Mouse (Mus musculus): ENCODE data around the gene Trim2. TPM values are rescaled to one million over a fixed set of nuclear protein-coding genes. Genes with fewer than 3 reads are reported as not detected.
A peak's percentile ranks its signal among the peaks of the same experiment; 100 is the strongest.

Trim2 gene
- total RNA-seq, 2 experiments from 2014 or later: 2.7 to 3.3 TPM

- intact Hi-C loops (cut with DNase I): loop anchor here (5.0 kb wide), 1 partner anchor 210 kb away; no protein-coding TSS in a partner anchor
- no peak for DNase-seq
These were observed 148.9 kb downstream of the Trim2 start for GRCm38 (mm10) chr3:84157559-84158350.

GRCm38 (mm10) chr3:84157011-84157410, 149.7 kb downstream of the Trim2 start:
- DNase-seq: no peak
- intact Hi-C loops (cut with DNase I): loop anchor here (5.0 kb wide), 1 partner anchor 210 kb away; no protein-coding TSS in a partner anchor

GRCm38 (mm10) chr3:84156105-84156504, 150.6 kb downstream of the Trim2 start:
- intact Hi-C loops (cut with DNase I): loop anchor here (5.0 kb wide), 1 partner anchor 209 kb away; no protein-coding TSS in a partner anchor
- DNase-seq: no peak

- peak; percentile 98 to 99 for DNase-seq
- intact Hi-C loops (cut with DNase I): loop anchor here (5.0 kb wide), 1 partner anchor 208 kb away; no protein-coding TSS in a partner anchor
These were observed 151.1 kb downstream of the Trim2 start, which contains the start of gene Mnd1 for GRCm38 (mm10) chr3:84155558-84156006. Gene Mnd1 (minus strand): TSS chr3:84155786.

GRCm38 (mm10) chr3:84155146-84155545, 151.5 kb downstream of the Trim2 start:
- intact Hi-C loops (cut with DNase I): loop anchor here (5.0 kb wide), 1 partner anchor 208 kb away; no protein-coding TSS in a partner anchor
- no peak for DNase-seq

GRCm38 (mm10) chr3:84154721-84155141, 151.9 kb downstream of the Trim2 start:
- no peak for DNase-seq
- intact Hi-C loops (cut with DNase I): loop anchor here (5.0 kb wide), 1 partner anchor 207 kb away; no protein-coding TSS in a partner anchor

- DNase-seq: no peak
- intact Hi-C loops (cut with DNase I): no loop called here
These were observed 156.8 kb downstream of the Trim2 start for GRCm38 (mm10) chr3:84149831-84150230.

GRCm38 (mm10) chr3:84140947-84141346, 165.7 kb downstream of the Trim2 start:
- intact Hi-C loops (cut with DNase I): no loop called here
- no peak for DNase-seq

GRCm38 (mm10) chr3:84136509-84136908, 170.2 kb downstream of the Trim2 start:
- DNase-seq: no peak
- intact Hi-C loops (cut with DNase I): no loop called here

GRCm38 (mm10) chr3:84135933-84136332, 170.7 kb downstream of the Trim2 start:
- DNase-seq: no peak
- intact Hi-C loops (cut with DNase I): no loop called here

- intact Hi-C loops (cut with DNase I): no loop called here
These were observed 171.3 kb downstream of the Trim2 start for GRCm38 (mm10) chr3:84135387-84135786.

GRCm38 (mm10) chr3:84131369-84131768, 175.3 kb downstream of the Trim2 start:
- intact Hi-C loops (cut with DNase I): no loop called here
- no peak for DNase-seq

More at GRCm38 (mm10) chr3:84135387-84135786, 171.3 kb downstream of the Trim2 start:
- no peak for DNase-seq

- intact Hi-C loops (cut with DNase I): no loop called here
- DNase-seq: no peak
These were observed 175.9 kb downstream of the Trim2 start for GRCm38 (mm10) chr3:84130776-84131175.

- intact Hi-C loops (cut with DNase I): loop anchor here (10.0 kb wide), 1 partner anchor 214 kb away; no protein-coding TSS in a partner anchor
- no peak for DNase-seq
These were observed 177.5 kb downstream of the Trim2 start for GRCm38 (mm10) chr3:84128871-84129870.

- intact Hi-C loops (cut with DNase I): loop anchor here (10.0 kb wide), 1 partner anchor 213 kb away; no protein-coding TSS in a partner anchor
These were observed 179.2 kb downstream of the Trim2 start for GRCm38 (mm10) chr3:84127431-84127830.

GRCm38 (mm10) chr3:84126721-84127120, 180.0 kb downstream of the Trim2 start:
- intact Hi-C loops (cut with DNase I): loop anchor here (10.0 kb wide), 1 partner anchor 212 kb away; no protein-coding TSS in a partner anchor
- DNase-seq: no peak

More at GRCm38 (mm10) chr3:84127431-84127830, 179.2 kb downstream of the Trim2 start:
- no peak for DNase-seq

- intact Hi-C loops (cut with DNase I): loop anchor here (10.0 kb wide), 1 partner anchor 211 kb away; no protein-coding TSS in a partner anchor
These were observed 180.9 kb downstream of the Trim2 start for GRCm38 (mm10) chr3:84125704-84126289.

GRCm38 (mm10) chr3:84123461-84123860, 183.2 kb downstream of the Trim2 start:
- no peak for DNase-seq
- intact Hi-C loops (cut with DNase I): loop anchor here (2.0 to 10.0 kb wide), 3 partner anchors 86 to 209 kb away; no protein-coding TSS in a partner anchor

More at GRCm38 (mm10) chr3:84125704-84126289, 180.9 kb downstream of the Trim2 start:
- no peak for DNase-seq

- DNase-seq: no peak
- intact Hi-C loops (cut with DNase I): no loop called here
These were observed 188.0 kb downstream of the Trim2 start for GRCm38 (mm10) chr3:84118718-84119117.
